Mouse (Mus musculus) lung, embryonic 14.5 days (tissue): ENCODE data around the gene 4930544G11Rik. TPM values are rescaled to one million over a fixed set of nuclear protein-coding genes. Genes with fewer than 3 reads are reported as not detected.

Experiments
- ATAC-seq: fragments of 200-750 bp; cut with Nextera tagmentation; 2 replicates; pipeline ENCODE4 v1.8.0; 2017; ENCODE audit warnings: mild to moderate bottlenecking, moderate TSS enrichment, moderate library complexity; ENCODE audit not compliant: insufficient read depth
- DNase-seq: peaks from one replicate; pipeline ENCODE4 v3.0.0-alpha.2; 2015
- H3K27ac ChIP-seq: fragments of 300-500 bp; sonication (generic); 2 replicates; pipeline ENCODE4 v1.5.1; 2014; ENCODE audit warnings: low read depth, mild to moderate bottlenecking, moderate library complexity
- H3K27me3 ChIP-seq: fragments of 300-500 bp; sonication (generic); 2 replicates; pipeline ENCODE4 v1.6.1; 2014; ENCODE audit warnings: low read length, control low read depth; ENCODE audit not compliant: insufficient read depth
- H3K36me3 ChIP-seq: fragments of 300-500 bp; sonication (generic); 2 replicates; pipeline ENCODE4 v1.6.1; 2014; ENCODE audit warnings: control low read depth; ENCODE audit not compliant: insufficient read depth
- H3K4me1 ChIP-seq: fragments of 300-500 bp; sonication (generic); 2 replicates; pipeline ENCODE4 v1.6.1; 2014; ENCODE audit warnings: antibody characterized with exemption, control low read depth; ENCODE audit not compliant: insufficient read depth
- H3K4me2 ChIP-seq: fragments of 300-500 bp; sonication (generic); 2 replicates; pipeline ENCODE4 v1.6.1; 2014; ENCODE audit warnings: mild to moderate bottlenecking
- H3K4me3 ChIP-seq: fragments of 300-500 bp; sonication (generic); 2 replicates; pipeline ENCODE4 v1.5.1; 2014; ENCODE audit warnings: low read depth, low read length
- H3K9ac ChIP-seq: fragments of 300-500 bp; sonication (generic); 2 replicates; pipeline ENCODE4 v1.6.1; 2014
- H3K9me3 ChIP-seq: fragments of 300-500 bp; sonication (generic); 2 replicates; pipeline ENCODE4 v1.6.1; 2016; ENCODE audit warnings: low read depth, low read length, control low read depth
- CTCF ChIP-seq: IDR thresholded peaks from 2 replicates; pipeline ENCODE4 v1.5.1; 2016; ENCODE audit warnings: antibody characterized with exemption, low read depth
- WGBS: fragments of 180-500 bp; shearing (Covaris S2); extraction: QIAGEN DNeasy Blood & Tissue Kit; methylation state at CpG from one replicate; pipeline ENCODE4 v1.1.7; 2014; 5-methylcytosine and 5-hydroxymethylcytosine counted together
- polyA plus RNA-seq: library from polyadenylated mRNA; unstranded; fragments of >200 nt; fragmentation: Nextera tagmentation; extraction: Ambion mirVana; gene quantifications from 2 replicates; pipeline ENCODE4 v1.2.1, GENCODE M21; 2014

The 4930544G11Rik gene
- polyA plus RNA-seq: not detected in 2 replicates

- WGBS: 97% methylated on average over 10 of the region's 10 CpGs
- H3K27me3 ChIP-seq: no peaks in the 10 kb centered on the region
- DNase-seq (no peak), ATAC-seq (no peak)
- no peak within 1 kb of the TSS for H3K4me3 ChIP-seq
- no peak within 1 kb of the TSS for H3K9ac ChIP-seq
- H3K9me3 ChIP-seq: no peaks in the 10 kb centered on the region
- no peak within 1 kb of the TSS for H3K27ac ChIP-seq
- no peak for TF ChIP-seq CTCF
- H3K4me2 ChIP-seq: no peak within 1 kb of the TSS
- no peaks in the 10 kb centered on the region for H3K36me3 ChIP-seq
- no peaks in the 10 kb centered on the region for H3K4me1 ChIP-seq
These were observed at the start of gene 4930544G11Rik for GRCm38 (mm10) chr6:65952309-65952708. Gene 4930544G11Rik, plus strand, starts transcription at chr6:65952609.

- Histone ChIP-seq H3K4me1 (no peaks in the 10 kb centered on the region), H3K9me3 (no peaks in the 10 kb centered on the region), H3K27me3 (no peaks in the 10 kb centered on the region), H3K27ac (no peak overlapping the region), H3K9ac (no peak overlapping the region), H3K4me2 (no peak overlapping the region), H3K36me3 (peaks cover 22% of the 10 kb centered on the region), H3K4me3 (no peak overlapping the region)
- 54% methylated on average over 2 of the region's 2 CpGs for WGBS
- no peak for TF ChIP-seq CTCF
- DNase-seq (no peak), ATAC-seq (no peak)
These were observed 45.7 kb upstream of the 4930544G11Rik start for GRCm38 (mm10) chr6:65906657-65907182.

GRCm38 (mm10) chr6:65915421-65915820 is 37.0 kb upstream of the 4930544G11Rik start:
- Histone ChIP-seq H3K9ac (no peak overlapping the region), H3K9me3 (no peaks in the 10 kb centered on the region), H3K27me3 (no peaks in the 10 kb centered on the region), H3K27ac (no peak overlapping the region), H3K4me3 (no peak overlapping the region), H3K4me2 (no peak overlapping the region), H3K4me1 (no peaks in the 10 kb centered on the region), H3K36me3 (peaks cover 5% of the 10 kb centered on the region)
- DNase-seq (no peak), ATAC-seq (no peak)
- 76% methylated on average over 5 of the region's 5 CpGs for WGBS
- no peak for TF ChIP-seq CTCF

GRCm38 (mm10) chr6:65921703-65922102 is 30.7 kb upstream of the 4930544G11Rik start:
- Histone ChIP-seq H3K27ac (no peak overlapping the region), H3K36me3 (no peaks in the 10 kb centered on the region; the same call in 1 of the 2 replicates), H3K4me2 (no peak overlapping the region), H3K9ac (no peak overlapping the region), H3K4me3 (no peak overlapping the region), H3K9me3 (no peaks in the 10 kb centered on the region), H3K27me3 (no peaks in the 10 kb centered on the region), H3K4me1 (no peaks in the 10 kb centered on the region)
- ATAC-seq (no peak), DNase-seq (no peak)
- TF ChIP-seq CTCF: no peak
- 58% methylated on average over 3 of the region's 3 CpGs for WGBS

- no peak overlapping the region for H3K27ac ChIP-seq
- TF ChIP-seq CTCF: no peak
- H3K4me3 ChIP-seq: no peak overlapping the region
- H3K36me3 ChIP-seq: peaks cover 3% of the 10 kb centered on the region; the same call in 1 of the 2 replicates
- H3K4me2 ChIP-seq: no peak overlapping the region
- DNase-seq (no peak), ATAC-seq (no peak)
- H3K9ac ChIP-seq: no peak overlapping the region
- no peaks in the 10 kb centered on the region for H3K4me1 ChIP-seq
- H3K9me3 ChIP-seq: no peaks in the 10 kb centered on the region
- 65% methylated on average over 4 of the region's 4 CpGs for WGBS
- no peaks in the 10 kb centered on the region for H3K27me3 ChIP-seq
These were observed 28.8 kb upstream of the 4930544G11Rik start for GRCm38 (mm10) chr6:65923501-65924084.

- ATAC-seq (no peak), DNase-seq (no peak)
- H3K9me3 ChIP-seq: no peaks in the 10 kb centered on the region
- peaks cover 9% of the 10 kb centered on the region; the same call in 1 of the 2 replicates for H3K36me3 ChIP-seq
- no peaks in the 10 kb centered on the region for H3K4me1 ChIP-seq
- H3K27me3 ChIP-seq: no peaks in the 10 kb centered on the region
- WGBS: 79% methylated on average over 3 of the region's 3 CpGs
- no peak for TF ChIP-seq CTCF
- no peak overlapping the region for H3K4me2 ChIP-seq
- no peak overlapping the region for H3K9ac ChIP-seq
- H3K4me3 ChIP-seq: no peak overlapping the region
- no peak overlapping the region for H3K27ac ChIP-seq
These were observed 26.6 kb upstream of the 4930544G11Rik start for GRCm38 (mm10) chr6:65925737-65926333.

- no peak for ATAC-seq
- WGBS: 78% methylated on average over 1 of the region's 1 CpGs
- TF ChIP-seq CTCF: no peak
These were observed 21.9 kb upstream of the 4930544G11Rik start for GRCm38 (mm10) chr6:65930523-65930922.

More at GRCm38 (mm10) chr6:65930523-65930922, 21.9 kb upstream of the 4930544G11Rik start:
- H3K27me3 ChIP-seq: no peaks in the 10 kb centered on the region
- H3K36me3 ChIP-seq: peaks cover 14% of the 10 kb centered on the region; the same call in 1 of the 2 replicates
- 0 out of 2 replicates have a peak, but pooled peaks cover 3% of the 10 kb centered on the region for H3K4me1 ChIP-seq
- H3K27ac ChIP-seq: no peak overlapping the region
- H3K9me3 ChIP-seq: no peaks in the 10 kb centered on the region
- no peak overlapping the region for H3K4me2 ChIP-seq
- no peak overlapping the region for H3K9ac ChIP-seq
- no peak for DNase-seq
- no peak overlapping the region for H3K4me3 ChIP-seq
